14 mouse cellular contexts compared by ENCODE assay signal in the genomic region with DNA sequence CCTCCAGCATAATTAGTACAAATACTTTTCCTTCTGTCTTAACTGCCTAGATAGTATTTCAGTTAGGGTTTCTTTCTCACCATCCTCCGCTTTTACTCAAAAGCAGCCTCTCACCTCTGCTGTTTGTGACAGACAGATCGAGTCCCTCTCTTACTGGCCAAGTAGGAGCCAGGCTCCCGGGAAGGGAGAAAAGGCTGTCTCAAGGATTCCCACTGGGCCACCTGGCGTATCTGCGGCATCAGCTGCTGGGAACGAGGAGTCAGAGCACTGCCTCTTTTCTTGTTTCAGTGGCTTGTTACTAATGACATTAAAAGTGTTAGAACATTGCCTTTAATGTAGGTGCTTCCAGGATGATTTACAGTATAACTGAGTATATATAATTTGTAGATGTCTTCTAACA.
"Had no signal": no experiment of that assay in that cellular context is flagged by ENCODE, and none has a peak within 500 bp of the region (broad histone marks: within the 10 kb centered on the region; RNA-seq: fewer than 3 reads in every experiment).

No protein-coding gene starts in this region.

- H3K4me2 ChIP-seq: lung, embryonic 15.5 days; midbrain, embryonic 11.5 days; midbrain, embryonic 13.5 days; midbrain, embryonic 15.5 days; neural tube, embryonic 12.5 days; stomach, embryonic 15.5 days had no signal

- H3K9ac ChIP-seq: lung, embryonic 15.5 days; midbrain, embryonic 13.5 days; midbrain, embryonic 15.5 days; neural tube, embryonic 12.5 days; stomach, embryonic 15.5 days had no signal

- H3K9me3 ChIP-seq: lung, embryonic 15.5 days; megakaryocyte, embryonic 14.5 days; midbrain, embryonic 13.5 days; midbrain, embryonic 15.5 days; neural tube, embryonic 12.5 days; stomach, embryonic 15.5 days had no signal

- ATAC-seq: midbrain, embryonic 13.5 days; midbrain, embryonic 15.5 days had no signal

- H3K27me3 ChIP-seq: lung, embryonic 15.5 days; megakaryocyte, embryonic 14.5 days; midbrain, embryonic 13.5 days; midbrain, embryonic 15.5 days; neural tube, embryonic 12.5 days; stomach, embryonic 15.5 days had no signal

- DNase-seq: lung, adult 2 months; right cerebral cortex, postnatal 14 days; thymus, adult 2 months; thymus, postnatal 25 days; thymus, postnatal 4 days had no signal

- H3K27ac ChIP-seq: lung, embryonic 15.5 days; macrophage; midbrain, embryonic 13.5 days; midbrain, embryonic 15.5 days; neural tube, embryonic 12.5 days; stomach, embryonic 15.5 days; stomach, postnatal 0 days had no signal

- H3K4me1 ChIP-seq: midbrain, embryonic 15.5 days; stomach, embryonic 15.5 days had no signal

- H3K4me3 ChIP-seq: lung, embryonic 15.5 days; midbrain, embryonic 13.5 days; midbrain, embryonic 15.5 days; neural tube, embryonic 12.5 days; stomach, embryonic 15.5 days had no signal
